Mouse (Mus musculus) kidney, adult 9 months (tissue): ENCODE data around the gene Grik1.

Source experiments
- DNase-seq: peaks from one replicate; pipeline ENCODE4 v3.0.0; 2022

Gene Grik1

GRCm38 (mm10) chr16:87851550-87851949, 438.5 kb downstream of the Grik1 start:
- DNase-seq: no peak

- no peak for DNase-seq
These were observed 441.3 kb downstream of the Grik1 start for GRCm38 (mm10) chr16:87848799-87849198.
